Mouse (Mus musculus) neural tube, embryonic 13.5 days (tissue): ENCODE measurements around the gene Podxl2. TPM values are rescaled to one million over a fixed set of nuclear protein-coding genes. Genes with fewer than 3 reads are reported as not detected.

Experiments
- ATAC-seq: fragments of 200-750 bp; cut with Nextera tagmentation; 2 replicates; pipeline ENCODE4 v1.8.0; 2017; ENCODE audit warnings: low read depth, mild to moderate bottlenecking, moderate TSS enrichment, moderate library complexity
- H3K27ac ChIP-seq: fragments of 300-500 bp; sonication (generic); replicated peaks from 2 replicates; pipeline ENCODE4 v1.5.1; 2015; ENCODE audit warnings: moderate library complexity, mild to moderate bottlenecking, inconsistent platforms
- H3K27me3 ChIP-seq: fragments of 300-500 bp; sonication (generic); 2 replicates; pipeline ENCODE4 v1.6.1; 2015; ENCODE audit warnings: mild to moderate bottlenecking, inconsistent platforms
- H3K36me3 ChIP-seq: fragments of 300-500 bp; sonication (generic); 2 replicates; pipeline ENCODE4 v1.6.1; 2015; ENCODE audit warnings: mild to moderate bottlenecking, inconsistent platforms
- H3K4me1 ChIP-seq: fragments of 300-500 bp; sonication (generic); replicated peaks from 2 replicates; pipeline ENCODE4 v1.6.1; 2015; ENCODE audit warnings: inconsistent platforms
- H3K4me2 ChIP-seq: fragments of 300-500 bp; sonication (generic); 2 replicates; pipeline ENCODE4 v1.6.1; 2015; ENCODE audit warnings: inconsistent platforms, mild to moderate bottlenecking, moderate library complexity
- H3K4me3 ChIP-seq: fragments of 300-500 bp; sonication (generic); 2 replicates; pipeline ENCODE4 v1.5.1; 2015; ENCODE audit warnings: mild to moderate bottlenecking, inconsistent platforms
- H3K9ac ChIP-seq: fragments of 300-500 bp; sonication (generic); 2 replicates; pipeline ENCODE4 v1.6.1; 2015; ENCODE audit warnings: moderate library complexity, mild to moderate bottlenecking, inconsistent platforms
- H3K9me3 ChIP-seq: fragments of 300-500 bp; sonication (generic); 2 replicates; pipeline ENCODE4 v1.6.1; 2016; ENCODE audit warnings: inconsistent platforms
- WGBS: fragments of 180-500 bp; shearing (Covaris S2); methylation state at CpG from one replicate; pipeline ENCODE4 v1.1.7; 2015; 5-methylcytosine and 5-hydroxymethylcytosine counted together
- polyA plus RNA-seq: library from polyadenylated mRNA; unstranded; fragments of >200 nt; fragmentation: Nextera tagmentation; extraction: Ambion mirVana; gene quantifications from 2 replicates; pipeline ENCODE4 v1.2.1, GENCODE M21; 2015

The Podxl2 gene
- 548 and 565 TPM in 2 replicates for polyA plus RNA-seq

DNA sequence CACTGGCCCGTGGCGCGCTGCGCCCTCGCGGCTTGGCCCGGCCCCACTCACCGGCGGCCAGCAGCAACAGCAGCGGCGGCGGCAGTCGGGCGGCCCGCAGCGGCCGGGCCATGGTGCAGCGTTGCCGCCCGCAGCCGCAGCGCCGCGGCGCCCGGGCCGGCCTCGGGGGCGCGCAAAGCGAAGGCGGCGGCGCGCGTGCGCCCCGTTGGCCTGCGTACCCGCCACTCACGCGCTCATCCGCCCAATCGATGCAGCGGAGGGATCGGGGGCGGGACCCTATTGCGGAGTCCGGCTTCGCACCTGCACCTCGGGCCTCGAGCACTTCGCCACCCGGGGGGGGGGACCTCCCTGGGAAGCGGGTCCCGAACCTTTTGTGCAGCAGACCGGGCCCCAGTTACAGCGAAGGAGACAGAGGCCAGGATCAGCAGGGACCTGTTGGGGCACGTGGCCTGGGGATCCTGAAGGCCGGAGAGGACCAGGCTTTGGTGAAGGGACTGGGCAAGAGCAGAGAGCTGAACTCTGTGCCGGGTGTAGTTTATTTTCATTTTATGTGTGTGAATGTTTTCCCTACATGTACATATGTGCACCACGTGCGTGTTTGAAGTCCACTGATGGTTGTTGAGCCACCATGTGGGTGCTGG, at the start of gene Podxl2:
Gene Podxl2, minus strand, starts transcription at position 177 of the 641 bp plus-strand sequence.
- Histone ChIP-seq H3K9ac (peak within 1 kb of the TSS; percentile 98), H3K36me3 (no peaks in the 10 kb centered on the region), H3K4me3 (peak within 1 kb of the TSS; percentile 94), H3K4me2 (peak within 1 kb of the TSS; percentile 85), H3K4me1 (peaks cover 41% of the 10 kb centered on the region), H3K27ac (peak within 1 kb of the TSS; percentile 96), H3K9me3 (no peaks in the 10 kb centered on the region), H3K27me3 (no peaks in the 10 kb centered on the region)
- peak; percentile 64 for ATAC-seq
- WGBS: 6% methylated on average over 50 of the region's 63 CpGs

GRCm38 (mm10) chr6:88918802-88919201, 44.0 kb upstream of the Podxl2 start:
- peaks cover 4% of the 10 kb centered on the region; the same call in 1 of the 2 replicates for H3K4me1 ChIP-seq
- no peaks in the 10 kb centered on the region for H3K36me3 ChIP-seq
- 91% methylated on average over 8 of the region's 8 CpGs for WGBS
- no peaks in the 10 kb centered on the region for H3K27me3 ChIP-seq
- no peak overlapping the region for H3K4me3 ChIP-seq
- H3K9me3 ChIP-seq: no peaks in the 10 kb centered on the region
- no peak overlapping the region for H3K27ac ChIP-seq
- H3K9ac ChIP-seq: no peak overlapping the region
- no peak overlapping the region for H3K4me2 ChIP-seq
- no peak for ATAC-seq

DNA sequence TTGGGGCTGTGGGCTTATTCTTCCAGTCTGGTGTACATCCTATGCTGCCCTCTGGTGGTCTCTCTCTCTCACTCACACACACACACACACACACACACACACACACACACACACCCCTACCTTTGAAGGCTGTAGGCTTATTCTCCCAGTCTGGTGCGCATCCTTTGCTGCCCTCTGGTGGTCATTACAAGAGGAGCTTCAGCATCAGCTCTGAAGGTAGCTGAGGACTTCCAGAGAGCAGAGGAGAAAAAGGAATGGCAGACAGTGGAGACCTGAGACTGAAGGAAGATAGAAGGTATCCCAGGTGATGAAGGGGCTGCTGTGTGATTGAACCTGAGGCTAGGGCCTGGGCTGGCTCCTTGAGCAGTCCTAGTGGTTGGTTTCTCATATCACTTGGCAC, 41.3 kb upstream of the Podxl2 start:
- Histone ChIP-seq H3K9ac (no peak overlapping the region), H3K9me3 (no peaks in the 10 kb centered on the region), H3K4me1 (no peaks in the 10 kb centered on the region), H3K36me3 (peaks cover 14% of the 10 kb centered on the region; the same call in 1 of the 2 replicates), H3K4me3 (no peak overlapping the region), H3K27me3 (no peaks in the 10 kb centered on the region), H3K27ac (no peak overlapping the region), H3K4me2 (no peak overlapping the region)
- ATAC-seq: no peak
- 73% methylated on average over 1 of the region's 1 CpGs for WGBS

DNA sequence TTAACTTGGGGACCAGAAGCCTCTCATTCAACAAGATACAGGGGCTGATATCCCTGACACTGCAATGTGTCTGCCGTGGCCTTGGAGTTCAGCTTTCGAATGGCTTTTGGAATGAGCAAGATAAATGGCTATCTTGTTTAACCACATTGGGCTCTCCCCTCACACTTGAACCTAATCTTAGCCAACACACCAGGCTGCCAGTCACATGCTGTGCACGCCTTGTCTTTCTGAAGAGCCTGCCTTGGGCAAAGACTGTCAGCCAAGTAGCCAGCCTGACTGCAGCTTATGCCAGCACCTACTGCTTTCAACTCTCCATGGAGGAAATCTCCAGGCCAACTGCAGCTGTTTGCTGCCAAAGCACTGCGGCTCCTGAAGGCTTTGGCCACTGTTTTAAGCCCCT, 40.7 kb upstream of the Podxl2 start:
- Histone ChIP-seq H3K9me3 (no peaks in the 10 kb centered on the region), H3K9ac (no peak overlapping the region), H3K4me3 (no peak overlapping the region), H3K27ac (no peak overlapping the region), H3K4me2 (no peak overlapping the region), H3K27me3 (no peaks in the 10 kb centered on the region), H3K4me1 (no peaks in the 10 kb centered on the region), H3K36me3 (peaks cover 20% of the 10 kb centered on the region)
- 83% methylated on average over 4 of the region's 4 CpGs for WGBS
- ATAC-seq: no peak

DNA sequence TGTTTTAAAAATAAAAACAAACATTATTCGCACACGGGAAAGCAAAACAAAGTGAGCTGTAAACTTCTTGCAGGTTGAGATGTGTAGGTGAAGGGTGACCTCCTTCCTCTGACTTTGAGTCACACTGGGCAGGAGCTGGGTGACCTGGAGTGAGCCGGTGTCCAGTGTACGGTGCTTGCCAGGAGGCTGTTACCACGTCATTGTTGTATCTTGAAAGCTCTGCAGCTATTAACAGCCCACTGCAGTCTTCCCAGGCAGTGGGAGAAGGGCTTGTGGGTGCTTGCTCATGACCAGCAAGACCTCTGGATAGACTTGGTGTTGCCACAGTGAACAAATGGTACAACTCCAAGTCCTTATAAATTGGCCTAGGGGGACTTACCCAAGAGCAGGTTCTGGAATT, 40.0 kb upstream of the Podxl2 start:
- H3K9me3 ChIP-seq: no peaks in the 10 kb centered on the region
- H3K4me1 ChIP-seq: no peaks in the 10 kb centered on the region
- no peak overlapping the region for H3K4me2 ChIP-seq
- H3K27me3 ChIP-seq: no peaks in the 10 kb centered on the region
- ATAC-seq: no peak
- peaks cover 28% of the 10 kb centered on the region for H3K36me3 ChIP-seq
- no peak overlapping the region for H3K27ac ChIP-seq
- 69% methylated on average over 5 of the region's 5 CpGs for WGBS
- no peak overlapping the region for H3K9ac ChIP-seq
- no peak overlapping the region for H3K4me3 ChIP-seq

DNA sequence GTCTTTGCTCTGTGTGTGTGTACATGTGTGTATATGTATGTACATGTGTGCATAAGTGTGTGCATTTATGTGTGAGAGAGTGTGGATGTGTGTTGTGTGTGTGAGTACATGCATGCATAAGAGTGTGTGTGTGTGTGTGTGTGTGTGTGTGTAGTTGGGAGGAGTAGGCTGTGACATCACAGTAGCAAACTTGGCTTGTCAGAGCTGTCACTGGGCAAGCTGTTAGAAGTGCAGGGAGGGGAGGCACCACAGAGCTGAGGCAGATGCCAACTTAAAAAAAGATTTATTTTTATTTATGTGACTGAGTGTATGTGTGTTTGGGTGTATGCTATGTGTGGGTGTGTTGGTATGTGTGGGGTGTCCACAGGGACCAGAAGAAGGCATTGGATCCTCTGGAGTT, 38.6 kb upstream of the Podxl2 start:
- no peaks in the 10 kb centered on the region for H3K9me3 ChIP-seq
- no peak overlapping the region for H3K4me2 ChIP-seq

DNA sequence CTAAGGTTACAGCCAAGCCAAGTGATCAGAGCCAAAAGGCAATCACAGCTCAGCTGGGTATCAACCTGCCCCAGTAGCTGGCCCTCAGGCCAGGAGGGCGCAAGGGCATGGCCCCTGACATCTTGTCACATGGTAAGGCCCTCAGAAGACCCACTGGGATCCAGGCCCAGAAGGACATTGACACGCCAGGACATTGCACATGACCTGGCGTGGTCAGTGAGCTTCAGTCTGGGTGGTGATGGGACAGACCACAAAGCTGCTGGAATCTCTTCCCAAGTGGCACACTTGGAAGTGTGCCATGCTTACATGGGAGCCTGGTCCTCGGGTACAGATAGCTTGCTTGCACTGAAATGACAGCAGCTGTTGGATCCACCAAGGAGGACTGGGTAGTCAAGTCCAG, 38.2 kb upstream of the Podxl2 start:
- WGBS: 84% methylated on average over 4 of the region's 4 CpGs
- H3K27ac ChIP-seq: no peak overlapping the region
- no peaks in the 10 kb centered on the region for H3K9me3 ChIP-seq
- H3K4me3 ChIP-seq: no peak overlapping the region
- no peak overlapping the region for H3K9ac ChIP-seq
- peaks cover 34% of the 10 kb centered on the region for H3K36me3 ChIP-seq
- H3K4me2 ChIP-seq: no peak overlapping the region
- ATAC-seq: no peak
- no peaks in the 10 kb centered on the region for H3K4me1 ChIP-seq
- H3K27me3 ChIP-seq: no peaks in the 10 kb centered on the region

More for the DNA sequence above, 38.6 kb upstream of the Podxl2 start:
- H3K27ac ChIP-seq: no peak overlapping the region
- peaks cover 34% of the 10 kb centered on the region for H3K36me3 ChIP-seq
- H3K9ac ChIP-seq: no peak overlapping the region
- no peak for ATAC-seq
- H3K4me1 ChIP-seq: no peaks in the 10 kb centered on the region
- H3K4me3 ChIP-seq: no peak overlapping the region
- H3K27me3 ChIP-seq: no peaks in the 10 kb centered on the region

DNA sequence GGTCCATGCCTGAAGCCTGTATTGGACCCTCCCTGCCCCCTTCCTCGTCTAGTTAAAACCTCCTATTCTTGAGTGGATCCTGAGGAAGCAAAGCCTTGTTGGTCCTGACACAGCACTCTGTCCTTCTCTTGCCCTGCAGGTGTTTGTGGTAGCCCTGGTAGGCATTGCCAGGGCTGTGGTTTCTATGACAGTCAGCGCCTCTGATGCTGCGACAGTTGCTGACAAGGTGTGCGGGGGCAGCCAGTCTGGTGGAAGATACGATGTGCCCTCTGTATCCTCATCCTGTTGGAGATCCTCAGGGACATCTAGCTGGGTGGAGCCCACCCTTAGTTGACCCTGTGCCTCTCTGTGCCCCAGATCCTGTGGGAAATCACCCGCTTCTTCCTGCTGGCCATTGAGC, 34.3 kb upstream of the Podxl2 start:
- Histone ChIP-seq H3K4me1 (peaks cover 12% of the 10 kb centered on the region), H3K36me3 (peaks cover 34% of the 10 kb centered on the region), H3K27ac (no peak overlapping the region), H3K27me3 (no peaks in the 10 kb centered on the region), H3K4me2 (no peak overlapping the region), H3K9me3 (no peaks in the 10 kb centered on the region), H3K4me3 (no peak overlapping the region), H3K9ac (no peak overlapping the region)
- no peak for ATAC-seq
- 90% methylated on average over 6 of the region's 6 CpGs for WGBS

- H3K36me3 ChIP-seq: peaks cover 24% of the 10 kb centered on the region
- H3K9me3 ChIP-seq: no peaks in the 10 kb centered on the region
- H3K27me3 ChIP-seq: no peaks in the 10 kb centered on the region
- 19% methylated on average over 16 of the region's 16 CpGs for WGBS
- no peak overlapping the region for H3K4me3 ChIP-seq
- H3K27ac ChIP-seq: no peak overlapping the region
- H3K4me2 ChIP-seq: peak overlapping the region; percentile 33
- no peak overlapping the region for H3K9ac ChIP-seq
- H3K4me1 ChIP-seq: peaks cover 30% of the 10 kb centered on the region
- ATAC-seq: peak; percentile 10; the same call in 1 of the 2 replicates
These were observed 31.7 kb upstream of the Podxl2 start for GRCm38 (mm10) chr6:88906369-88907108.

DNA sequence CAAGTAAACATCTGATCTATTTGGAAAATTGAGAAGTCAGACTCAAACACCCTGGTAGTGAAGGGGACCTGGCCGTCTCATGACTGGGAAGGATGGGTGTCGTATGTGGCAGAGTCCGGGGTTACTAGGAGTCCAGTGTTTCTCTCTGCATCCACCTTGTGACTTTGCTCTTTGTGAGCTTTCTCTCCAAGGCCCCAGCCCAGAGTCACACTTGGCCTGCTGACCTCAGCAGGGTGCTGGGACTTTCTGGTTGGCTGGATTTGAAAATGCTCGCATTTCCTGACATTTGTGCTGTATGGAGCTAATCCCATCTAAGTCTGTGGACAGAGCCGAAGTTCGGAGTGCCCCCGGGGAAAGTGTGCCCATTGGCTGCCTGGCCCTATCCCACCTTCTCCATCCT, 30.2 kb upstream of the Podxl2 start:
- Histone ChIP-seq H3K9ac (no peak overlapping the region), H3K36me3 (peaks cover 9% of the 10 kb centered on the region), H3K27ac (no peak overlapping the region), H3K9me3 (no peaks in the 10 kb centered on the region), H3K4me3 (no peak overlapping the region), H3K4me2 (no peak overlapping the region), H3K27me3 (no peaks in the 10 kb centered on the region), H3K4me1 (peaks cover 38% of the 10 kb centered on the region)
- no peak for ATAC-seq
- 91% methylated on average over 7 of the region's 7 CpGs for WGBS

DNA sequence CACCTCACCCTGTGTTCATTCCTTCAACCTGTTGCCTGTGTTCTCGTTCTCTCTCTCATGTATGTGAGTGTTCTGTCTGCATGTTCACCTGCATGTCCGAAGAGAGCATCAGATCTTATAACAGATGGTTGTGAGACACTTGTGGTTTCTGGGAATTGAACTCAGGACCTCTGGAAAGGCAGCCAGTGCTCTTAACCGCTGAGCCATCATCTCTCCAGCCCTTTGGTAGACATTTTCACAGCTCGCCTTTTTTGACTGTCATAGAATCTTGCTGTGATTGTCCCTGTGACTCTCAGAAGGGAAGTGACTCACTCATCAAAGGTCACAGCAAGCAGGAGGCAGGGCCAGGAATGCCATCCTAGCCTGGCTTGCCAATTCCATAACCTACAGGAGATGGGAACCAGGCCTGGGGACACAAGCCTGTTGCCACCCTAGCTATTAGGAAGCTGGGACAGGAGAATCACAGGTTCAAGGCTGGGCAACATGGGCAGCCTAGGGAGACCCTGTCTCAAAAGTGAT, 29.7 kb upstream of the Podxl2 start:
- Histone ChIP-seq H3K4me1 (peaks cover 38% of the 10 kb centered on the region), H3K4me3 (no peak overlapping the region), H3K4me2 (no peak overlapping the region), H3K27ac (no peak overlapping the region), H3K36me3 (peaks cover 4% of the 10 kb centered on the region; the same call in 1 of the 2 replicates), H3K27me3 (no peaks in the 10 kb centered on the region), H3K9ac (no peak overlapping the region), H3K9me3 (no peaks in the 10 kb centered on the region)
- 92% methylated on average over 4 of the region's 4 CpGs for WGBS
- ATAC-seq: no peak

DNA sequence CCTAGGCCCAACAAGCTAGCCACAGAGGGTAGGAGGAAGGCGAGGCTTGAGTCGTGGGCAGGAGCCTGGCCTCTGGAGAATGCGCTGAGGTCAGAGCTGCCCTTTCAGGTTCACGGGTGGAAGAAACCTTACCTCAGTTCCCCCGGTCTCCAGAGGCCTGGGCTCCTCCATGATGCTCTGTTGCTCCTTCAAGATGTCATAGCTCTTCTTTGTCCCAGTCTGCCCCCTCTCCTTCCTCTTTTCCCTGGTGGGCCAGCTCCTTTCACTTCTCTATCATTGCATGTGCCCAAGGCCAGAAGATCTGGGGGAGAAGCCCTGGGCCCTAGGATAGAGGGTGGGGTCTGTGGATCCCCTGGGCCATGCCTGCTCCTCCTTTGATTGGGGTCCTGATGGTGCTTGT, 28.9 kb upstream of the Podxl2 start:
- 80% methylated on average over 5 of the region's 5 CpGs for WGBS
- H3K36me3 ChIP-seq: no peaks in the 10 kb centered on the region
- H3K9me3 ChIP-seq: no peaks in the 10 kb centered on the region
- no peak overlapping the region for H3K27ac ChIP-seq
- H3K4me1 ChIP-seq: peaks cover 44% of the 10 kb centered on the region
- peak overlapping the region; percentile 99 for H3K4me2 ChIP-seq
- H3K27me3 ChIP-seq: no peaks in the 10 kb centered on the region
- H3K4me3 ChIP-seq: peak overlapping the region; percentile 76
- H3K9ac ChIP-seq: peak overlapping the region; percentile 88
- no peak for ATAC-seq
